Mouse (Mus musculus): ENCODE data around the gene Mapk8ip3.

- TF ChIP-seq CTCF (IDR thresholded peaks at IDR 0.05; ENCODE audit: borderline replicate concordance, insufficient read depth, low read depth, low read length): no peak
- TF ChIP-seq POLR2A (IDR thresholded peaks at IDR 0.05; ENCODE audit: borderline replicate concordance, insufficient read depth, low read length): no peak
These were observed 51.2 kb downstream of the Mapk8ip3 start for GRCm38 (mm10) chr17:24885356-24886133.

All from cerebellum, adult 2 months (tissue).